ENCODE assay signal across 25 mouse cellular contexts in the genomic region with DNA sequence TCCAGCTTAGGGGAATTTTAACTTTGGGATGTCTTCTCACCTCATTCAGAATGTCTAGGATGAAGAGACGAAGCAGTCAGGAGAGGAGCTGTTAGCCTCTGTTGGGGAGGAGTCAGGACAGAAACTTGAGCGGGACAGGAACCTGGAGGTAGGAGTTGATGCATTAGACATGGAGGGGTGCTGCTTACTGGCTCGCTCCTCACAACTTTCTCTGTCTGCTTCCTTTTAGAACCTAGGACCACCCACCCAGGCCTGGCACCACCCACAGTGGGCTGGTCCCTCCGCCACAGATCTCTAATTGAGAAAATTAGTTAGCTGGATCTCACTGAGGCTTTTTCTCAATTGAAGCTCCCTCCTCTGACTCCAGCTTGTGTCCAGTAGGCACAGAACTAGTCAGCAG.
"Had no signal": no experiment of that assay in that cellular context is flagged by ENCODE, and none has a peak within 500 bp of the region (broad histone marks: within the 10 kb centered on the region; RNA-seq: fewer than 3 reads in every experiment).

No protein-coding gene starts in this region.

- H3K4me2 ChIP-seq: heart, embryonic 12.5 days; hindbrain, embryonic 12.5 days; hindbrain, embryonic 14.5 days; intestine, embryonic 15.5 days; kidney, embryonic 15.5 days; limb, embryonic 13.5 days; limb, embryonic 15.5 days; liver, embryonic 12.5 days had no signal

- H3K9ac ChIP-seq: heart, embryonic 12.5 days; hindbrain, embryonic 12.5 days; hindbrain, embryonic 14.5 days; intestine, embryonic 15.5 days; kidney, embryonic 15.5 days; limb, embryonic 13.5 days; limb, embryonic 15.5 days; liver, embryonic 12.5 days; liver, embryonic 14.5 days had no signal

- H3K27me3 ChIP-seq: heart, embryonic 12.5 days; hindbrain, embryonic 12.5 days; intestine, embryonic 15.5 days; kidney, embryonic 15.5 days; limb, embryonic 13.5 days; limb, embryonic 15.5 days; liver, embryonic 12.5 days had no signal

- H3K4me3 ChIP-seq: heart, embryonic 10.5 days; heart, embryonic 12.5 days; hindbrain, embryonic 10.5 days; hindbrain, embryonic 12.5 days; intestine, embryonic 15.5 days; kidney, embryonic 15.5 days; layer of hippocampus, adult 2 months; left cerebral cortex, adult 2 months; limb, embryonic 13.5 days; limb, embryonic 15.5 days; liver, embryonic 12.5 days had no signal

- H3K4me1 ChIP-seq: heart, embryonic 10.5 days; heart, embryonic 12.5 days; hindbrain, embryonic 10.5 days; hindbrain, embryonic 12.5 days; intestine, embryonic 15.5 days; kidney, embryonic 15.5 days; limb, embryonic 13.5 days; limb, embryonic 15.5 days; liver, embryonic 12.5 days had no signal

- H3K27ac ChIP-seq: heart, embryonic 10.5 days; hindbrain, embryonic 10.5 days; hindbrain, embryonic 12.5 days; hindbrain, embryonic 14.5 days; intestine, embryonic 15.5 days; kidney, embryonic 15.5 days; layer of hippocampus, adult 2 months; left cerebral cortex, adult 2 months; limb, embryonic 13.5 days; limb, embryonic 15.5 days; liver, embryonic 12.5 days; liver, embryonic 14.5 days had no signal

- DNase-seq: gastrocnemius, postnatal 14 days; heart, postnatal 10 days; heart, postnatal 4 days; kidney, adult 18-20 months; kidney, adult 9 months; kidney, postnatal 10 days; kidney, postnatal 25 days; kidney, postnatal 4 days; left cerebral cortex, postnatal 4 days had no signal

- H3K9me3 ChIP-seq: intestine, embryonic 15.5 days; limb, embryonic 15.5 days had no signal

- ATAC-seq: hindbrain, embryonic 16.5 days; inflammation-experienced regulatory T-cells, adult 6 months; intestine, embryonic 15.5 days; intestine, postnatal 0 days; liver, embryonic 12.5 days had no signal

- H3K36me3 ChIP-seq: heart, embryonic 10.5 days; heart, embryonic 12.5 days; hindbrain, embryonic 10.5 days; hindbrain, embryonic 12.5 days; intestine, embryonic 15.5 days; kidney, embryonic 15.5 days; limb, embryonic 13.5 days; limb, embryonic 15.5 days; liver, embryonic 12.5 days had no signal
